Mouse (Mus musculus) MEL (cell line): ENCODE results near the gene Rsrp1.

ENCODE experiments used
- CTCF ChIP-seq, 3 experiments: IDR thresholded peaks in 2 of 3; conservative IDR thresholded peaks in 1 of 3; 2 replicates each; pipeline ENCODE4 v1.5.1; 2011 to 2012; ENCODE audit warnings: low read length in 3 of 3, low read depth in 2 of 3, mild to moderate bottlenecking in 2 of 3, improper control_type of control experiment in 1 of 3, inconsistent platforms in 1 of 3, mixed read lengths in 1 of 3, moderate library complexity in 1 of 3; ENCODE audit not compliant: control insufficient read depth in 1 of 3, insufficient read depth in 1 of 3, poor library complexity in 1 of 3, severe bottlenecking in 1 of 3
- MAFK ChIP-seq: IDR thresholded peaks from 2 replicates; pipeline ENCODE4 v1.6.1; 2011; ENCODE audit warnings: low read depth, mild to moderate bottlenecking, low read length, improper control_type of control experiment, borderline replicate concordance
- MEF2A ChIP-seq: IDR thresholded peaks from 2 replicates; pipeline ENCODE4 v1.6.1; 2014; ENCODE audit warnings: low read depth, mild to moderate bottlenecking, inconsistent platforms, low read length, improper control_type of control experiment; ENCODE audit not compliant: poor library complexity, insufficient replicate concordance, severe bottlenecking; ENCODE audit errors: extremely low read depth
- MXI1 ChIP-seq: IDR thresholded peaks from 2 replicates; pipeline ENCODE4 v1.6.1; 2011; ENCODE audit warnings: mild to moderate bottlenecking, low read depth, low read length, improper control_type of control experiment
- POLR2A ChIP-seq, 2 experiments: IDR thresholded peaks; 2 replicates each; pipeline ENCODE4 v1.6.1; 2011 to 2012; ENCODE audit warnings: low read length in 2 of 2, mild to moderate bottlenecking in 2 of 2, control low read depth in 1 of 2, improper control_type of control experiment in 1 of 2, low read depth in 1 of 2, moderate library complexity in 1 of 2; ENCODE audit not compliant: control insufficient read depth in 1 of 2, insufficient read depth in 1 of 2, poor library complexity in 1 of 2
- RCOR1 ChIP-seq: IDR thresholded peaks from 2 replicates; pipeline ENCODE4 v1.6.1; 2012; ENCODE audit warnings: low read depth, mild to moderate bottlenecking, inconsistent platforms, low read length, improper control_type of control experiment
- SMC3 ChIP-seq: IDR thresholded peaks from 2 replicates; pipeline ENCODE4 v1.6.1; 2011; ENCODE audit warnings: low read depth, low read length, improper control_type of control experiment
- UBTF ChIP-seq: IDR thresholded peaks from 2 replicates; pipeline ENCODE4 v1.6.1; 2012; ENCODE audit warnings: low read depth, mild to moderate bottlenecking, inconsistent platforms, low read length, improper control_type of control experiment, moderate library complexity, borderline replicate concordance; ENCODE audit not compliant: insufficient read depth
- USF2 ChIP-seq, 2 experiments: IDR thresholded peaks; 2 replicates each; pipeline ENCODE4 v1.6.1; 2011 to 2012; ENCODE audit warnings: improper control_type of control experiment in 2 of 2, low read length in 2 of 2, borderline replicate concordance in 1 of 2, inconsistent platforms in 1 of 2, low read depth in 1 of 2, mild to moderate bottlenecking in 1 of 2; ENCODE audit not compliant: insufficient read depth in 1 of 2
- ZC3H11A ChIP-seq: IDR thresholded peaks from 2 replicates; pipeline ENCODE4 v1.6.1; 2012; ENCODE audit warnings: low read depth, mild to moderate bottlenecking, inconsistent platforms, low read length, improper control_type of control experiment
- ZKSCAN1 ChIP-seq: IDR thresholded peaks from 2 replicates; pipeline ENCODE4 v1.6.1; 2012; ENCODE audit warnings: low read depth, mild to moderate bottlenecking, inconsistent platforms, low read length, improper control_type of control experiment, moderate library complexity

DNA sequence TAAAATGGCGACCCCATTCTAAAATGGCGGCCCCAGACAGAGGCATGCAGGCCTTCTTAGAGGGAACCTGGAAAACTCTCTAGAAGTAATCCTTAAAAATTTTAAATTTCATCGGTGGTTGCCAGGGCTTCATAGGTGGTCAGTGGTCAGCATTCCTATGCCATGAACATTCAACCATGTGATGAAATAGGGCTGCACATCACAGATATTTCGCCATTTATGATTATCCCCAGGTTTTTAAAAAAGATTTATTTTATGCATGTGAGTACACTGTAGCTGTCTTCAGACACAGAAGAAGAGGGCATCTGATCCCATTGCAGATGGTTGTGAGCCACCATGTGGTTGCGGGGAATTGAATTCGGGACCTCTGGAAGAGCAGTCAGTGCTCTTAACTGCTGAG is 2.8 kb upstream of the Rsrp1 start:
- no peak for TF ChIP-seq CTCF (IDR thresholded peaks at IDR 0.05 in 2 of 3, conservative IDR thresholded peaks at IDR 0.05 in 1 of 3; ENCODE audit: control insufficient read depth in 1 of 3, insufficient read depth in 1 of 3, low read depth in 2 of 3, low read length in 3 of 3, poor library complexity in 1 of 3, severe bottlenecking in 1 of 3)
- TF ChIP-seq SMC3 = no peak
- TF ChIP-seq UBTF = no peak
- TF ChIP-seq MAFK = no peak
- TF ChIP-seq ZKSCAN1 = no peak
- TF ChIP-seq ZC3H11A = peak; percentile 74; the same call in 1 of the 2 replicates
- TF ChIP-seq MXI1 = no peak
- TF ChIP-seq RCOR1 = no peak
- no peak for TF ChIP-seq MEF2A
- no peak for TF ChIP-seq POLR2A (IDR thresholded peaks at IDR 0.05; ENCODE audit: control insufficient read depth in 1 of 2, insufficient read depth in 1 of 2, low read depth in 1 of 2, low read length in 2 of 2, poor library complexity in 1 of 2)
- no peak for TF ChIP-seq USF2 (IDR thresholded peaks at IDR 0.05; ENCODE audit: borderline replicate concordance in 1 of 2, insufficient read depth in 1 of 2, low read depth in 1 of 2, low read length in 2 of 2)
